Mouse (Mus musculus) midbrain, embryonic 13.5 days (tissue): ENCODE measurements at regions not wholly inside any gene's neighbourhood (a gene's known extent, or its start where the extent isn't known, plus 50 kb on each side); places are given as distances from the start of the nearest gene placed in this dataset.

Experiments
- ATAC-seq: fragments of 200-750 bp; cut with Nextera tagmentation; 2 replicates; pipeline ENCODE4 v1.8.0; 2017; ENCODE audit warnings: mild to moderate bottlenecking, moderate TSS enrichment, moderate library complexity
- H3K27ac ChIP-seq: fragments of 300-500 bp; sonication (generic); 2 replicates; pipeline ENCODE4 v1.5.1; 2015; ENCODE audit warnings: inconsistent platforms, mild to moderate bottlenecking, moderate library complexity
- H3K27me3 ChIP-seq: fragments of 300-500 bp; sonication (generic); 2 replicates; pipeline ENCODE4 v1.6.1; 2015; ENCODE audit warnings: mild to moderate bottlenecking, inconsistent platforms
- H3K36me3 ChIP-seq: fragments of 300-500 bp; sonication (generic); 2 replicates; pipeline ENCODE4 v1.6.1; 2015; ENCODE audit warnings: mild to moderate bottlenecking, inconsistent platforms
- H3K4me1 ChIP-seq: fragments of 300-500 bp; sonication (generic); replicated peaks from 2 replicates; pipeline ENCODE4 v1.6.1; 2015; ENCODE audit warnings: inconsistent platforms
- H3K4me2 ChIP-seq: fragments of 300-500 bp; sonication (generic); replicated peaks from 2 replicates; pipeline ENCODE4 v1.6.1; 2015; ENCODE audit warnings: moderate library complexity, mild to moderate bottlenecking, inconsistent platforms
- H3K4me3 ChIP-seq: fragments of 300-500 bp; sonication (generic); replicated peaks from 2 replicates; pipeline ENCODE4 v1.5.1; 2015; ENCODE audit warnings: mild to moderate bottlenecking, inconsistent platforms
- H3K9ac ChIP-seq: fragments of 300-500 bp; sonication (generic); replicated peaks from 2 replicates; pipeline ENCODE4 v1.6.1; 2015; ENCODE audit warnings: mild to moderate bottlenecking, inconsistent platforms
- H3K9me3 ChIP-seq: fragments of 300-500 bp; sonication (generic); 2 replicates; pipeline ENCODE4 v1.6.1; 2016; ENCODE audit warnings: mild to moderate bottlenecking, inconsistent platforms
- WGBS: fragments of 180-500 bp; shearing (Covaris S2); methylation state at CpG from one replicate; pipeline ENCODE4 v1.1.7; 2015; 5-methylcytosine and 5-hydroxymethylcytosine counted together

DNA sequence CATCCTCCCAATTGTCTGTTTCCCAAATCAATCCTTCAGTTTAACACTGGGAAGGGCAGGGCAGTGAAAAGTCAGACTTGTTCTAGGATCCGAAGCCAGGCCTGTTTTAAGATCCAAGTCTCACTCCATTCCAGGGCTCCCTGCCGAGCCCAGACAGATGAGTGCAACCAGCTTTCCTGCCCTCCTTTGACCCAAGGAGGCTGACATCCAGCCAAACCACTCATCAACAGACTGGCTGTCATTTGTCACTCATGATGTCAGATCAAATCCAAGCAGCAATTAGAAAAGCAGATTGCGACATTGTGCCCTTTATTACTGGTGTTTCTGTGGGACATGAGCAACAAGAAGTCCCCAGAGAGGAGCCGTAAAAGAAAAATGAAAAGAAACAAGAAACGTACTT, 417.9 kb upstream of the Zfp703 start:
- Histone ChIP-seq H3K9ac (no peak overlapping the region), H3K4me1 (no peaks in the 10 kb centered on the region), H3K9me3 (no peaks in the 10 kb centered on the region), H3K27ac (no peak overlapping the region), H3K36me3 (no peaks in the 10 kb centered on the region), H3K27me3 (no peaks in the 10 kb centered on the region), H3K4me2 (no peak overlapping the region), H3K4me3 (no peak overlapping the region)
- ATAC-seq = no peak
- WGBS = 82% methylated on average over 5 of the region's 5 CpGs

- no peak overlapping the region for H3K9ac ChIP-seq
- 92% methylated on average over 2 of the region's 2 CpGs for WGBS
- H3K4me2 ChIP-seq = no peak overlapping the region
- no peak overlapping the region for H3K4me3 ChIP-seq
- no peaks in the 10 kb centered on the region for H3K9me3 ChIP-seq
- no peaks in the 10 kb centered on the region for H3K36me3 ChIP-seq
- no peak for ATAC-seq
- no peaks in the 10 kb centered on the region for H3K4me1 ChIP-seq
- H3K27ac ChIP-seq = no peak overlapping the region
- H3K27me3 ChIP-seq = no peaks in the 10 kb centered on the region
Measured at GRCm38 (mm10) chr8:26563151-26563550, 414.0 kb upstream of the Zfp703 start.

DNA sequence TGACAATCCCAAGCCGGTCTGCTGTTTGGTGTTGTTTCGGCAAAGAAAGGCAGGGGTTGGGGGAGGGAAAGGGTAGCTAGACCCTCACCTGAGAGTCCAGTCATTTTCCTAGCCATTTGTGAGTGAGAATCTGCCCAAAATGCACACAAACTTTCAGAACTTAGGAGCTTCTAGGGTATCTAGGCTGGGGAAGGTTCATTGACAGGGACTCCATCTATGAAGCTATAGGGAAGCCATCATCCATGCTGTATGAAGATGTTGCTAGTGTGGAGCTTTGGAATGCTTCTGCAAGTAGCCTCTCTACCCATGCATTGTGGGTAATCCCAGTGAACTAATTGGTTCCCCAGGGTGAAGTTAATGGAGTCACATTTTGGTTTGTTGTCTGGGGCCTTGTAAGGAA, 412.9 kb upstream of the Zfp703 start:
- H3K27me3 ChIP-seq = no peaks in the 10 kb centered on the region
- H3K4me1 ChIP-seq = no peaks in the 10 kb centered on the region
- no peak overlapping the region for H3K4me3 ChIP-seq
- no peak for ATAC-seq
- no peak overlapping the region for H3K9ac ChIP-seq
- no peaks in the 10 kb centered on the region for H3K36me3 ChIP-seq
- no peak overlapping the region for H3K4me2 ChIP-seq
- H3K27ac ChIP-seq = no peak overlapping the region
- no peaks in the 10 kb centered on the region for H3K9me3 ChIP-seq
- WGBS = 93% methylated on average over 2 of the region's 2 CpGs

DNA sequence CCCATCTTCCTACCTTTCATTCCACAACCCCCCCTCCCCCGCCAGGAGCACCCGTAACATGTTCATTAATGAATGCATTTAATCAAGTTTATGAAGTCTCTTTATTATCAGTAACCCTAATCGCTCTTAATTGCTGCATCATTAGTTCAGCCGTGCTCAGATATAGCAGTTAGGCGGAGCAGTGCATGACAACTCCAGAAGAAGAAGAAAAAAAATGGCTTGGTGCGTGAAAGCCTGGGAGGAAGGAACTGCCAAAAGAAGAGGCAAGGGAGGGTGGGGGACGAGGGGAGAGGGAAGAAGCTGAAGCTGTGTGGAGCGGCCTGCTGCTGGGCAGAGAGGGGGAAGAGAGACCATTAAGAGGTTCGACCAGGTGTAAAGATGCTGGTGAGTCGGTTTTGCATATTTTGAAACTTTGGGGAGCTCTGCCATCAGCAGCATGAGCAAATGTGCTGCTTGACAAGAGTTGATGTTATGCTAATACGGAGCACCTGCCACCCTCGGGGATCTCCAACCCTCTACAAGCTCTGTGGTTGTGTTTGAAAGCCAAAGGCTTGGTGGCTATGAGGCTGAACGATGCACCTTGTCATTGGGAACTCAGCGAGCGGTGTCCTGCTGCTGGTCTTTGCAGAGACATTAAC, 408.6 kb upstream of the Zfp703 start:
- Histone ChIP-seq H3K4me1 (no peaks in the 10 kb centered on the region), H3K9me3 (no peaks in the 10 kb centered on the region), H3K27me3 (no peaks in the 10 kb centered on the region), H3K9ac (no peak overlapping the region), H3K4me2 (no peak overlapping the region), H3K36me3 (no peaks in the 10 kb centered on the region), H3K4me3 (no peak overlapping the region), H3K27ac (no peak overlapping the region)
- WGBS = 81% methylated on average over 15 of the region's 15 CpGs
- no peak for ATAC-seq

GRCm38 (mm10) chr8:26588841-26589240, 388.3 kb upstream of the Zfp703 start:
- ATAC-seq = no peak
- no peaks in the 10 kb centered on the region for H3K27me3 ChIP-seq
- H3K36me3 ChIP-seq = no peaks in the 10 kb centered on the region
- no peak overlapping the region for H3K9ac ChIP-seq
- no peaks in the 10 kb centered on the region for H3K9me3 ChIP-seq
- peaks cover 5% of the 10 kb centered on the region for H3K4me1 ChIP-seq
- no peak overlapping the region for H3K4me3 ChIP-seq
- no peak overlapping the region for H3K27ac ChIP-seq
- no peak overlapping the region for H3K4me2 ChIP-seq
- 67% methylated on average over 1 of the region's 1 CpGs for WGBS

DNA sequence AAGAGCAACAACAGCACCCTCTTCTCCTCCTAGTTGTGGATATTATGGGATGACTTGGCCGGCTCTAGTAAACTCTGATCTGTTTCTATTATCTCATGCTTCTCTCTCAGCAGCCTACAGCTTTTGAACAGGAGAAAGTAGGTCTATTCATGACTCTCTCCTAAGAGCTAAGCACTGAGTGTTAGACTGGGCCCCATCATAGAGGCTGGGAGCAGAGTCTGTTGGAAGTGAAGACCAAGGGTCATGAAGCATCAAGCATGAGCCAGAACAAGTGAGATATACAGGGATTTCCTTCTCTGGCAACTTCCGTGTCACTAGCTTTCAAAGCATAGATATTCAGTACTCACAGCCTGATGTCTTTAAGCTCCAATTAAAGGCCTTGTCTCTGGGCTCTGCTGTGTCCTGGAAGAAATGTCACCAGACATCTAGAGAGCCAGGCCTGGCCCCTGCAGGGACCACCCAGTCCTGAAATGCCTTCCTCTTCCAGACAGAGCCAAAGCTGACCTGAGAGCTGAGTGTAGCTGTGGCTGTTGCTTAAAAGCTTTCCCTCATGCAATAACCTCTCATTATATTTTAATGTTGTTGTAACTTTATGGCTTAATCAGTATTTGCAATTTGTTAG, 386.4 kb upstream of the Zfp703 start:
- Histone ChIP-seq H3K9me3 (no peaks in the 10 kb centered on the region), H3K4me1 (peaks cover 11% of the 10 kb centered on the region), H3K9ac (no peak overlapping the region), H3K4me2 (no peak overlapping the region), H3K4me3 (no peak overlapping the region), H3K27ac (no peak overlapping the region), H3K36me3 (no peaks in the 10 kb centered on the region), H3K27me3 (no peaks in the 10 kb centered on the region)
- WGBS = 80% methylated on average over 2 of the region's 2 CpGs
- ATAC-seq = no peak

DNA sequence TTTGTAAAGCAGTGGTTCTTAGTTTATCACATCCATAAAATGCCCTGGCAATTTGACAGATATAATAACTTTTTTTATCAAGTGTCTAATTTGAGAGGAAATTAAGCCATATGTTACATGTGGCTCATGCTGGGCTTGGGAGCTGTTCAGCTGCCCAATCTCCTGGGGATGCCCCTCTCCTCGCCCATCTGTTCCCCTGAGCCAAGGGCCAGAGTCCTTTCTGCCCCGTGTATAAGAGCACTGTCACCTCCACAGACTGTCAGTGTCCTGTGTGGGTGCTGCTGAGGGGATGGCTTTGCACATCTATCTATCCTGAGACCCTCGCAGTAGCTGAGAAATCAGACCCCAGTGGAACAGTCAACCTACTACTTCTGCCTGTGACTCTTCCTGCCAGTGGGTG, 385.9 kb upstream of the Zfp703 start:
- H3K4me2 ChIP-seq = no peak overlapping the region
- no peaks in the 10 kb centered on the region for H3K27me3 ChIP-seq
- H3K36me3 ChIP-seq = no peaks in the 10 kb centered on the region
- no peak overlapping the region for H3K27ac ChIP-seq
- no peak for ATAC-seq
- H3K9ac ChIP-seq = no peak overlapping the region
- H3K4me1 ChIP-seq = peaks cover 11% of the 10 kb centered on the region
- WGBS = 69% methylated on average over 3 of the region's 3 CpGs
- no peaks in the 10 kb centered on the region for H3K9me3 ChIP-seq
- H3K4me3 ChIP-seq = no peak overlapping the region

DNA sequence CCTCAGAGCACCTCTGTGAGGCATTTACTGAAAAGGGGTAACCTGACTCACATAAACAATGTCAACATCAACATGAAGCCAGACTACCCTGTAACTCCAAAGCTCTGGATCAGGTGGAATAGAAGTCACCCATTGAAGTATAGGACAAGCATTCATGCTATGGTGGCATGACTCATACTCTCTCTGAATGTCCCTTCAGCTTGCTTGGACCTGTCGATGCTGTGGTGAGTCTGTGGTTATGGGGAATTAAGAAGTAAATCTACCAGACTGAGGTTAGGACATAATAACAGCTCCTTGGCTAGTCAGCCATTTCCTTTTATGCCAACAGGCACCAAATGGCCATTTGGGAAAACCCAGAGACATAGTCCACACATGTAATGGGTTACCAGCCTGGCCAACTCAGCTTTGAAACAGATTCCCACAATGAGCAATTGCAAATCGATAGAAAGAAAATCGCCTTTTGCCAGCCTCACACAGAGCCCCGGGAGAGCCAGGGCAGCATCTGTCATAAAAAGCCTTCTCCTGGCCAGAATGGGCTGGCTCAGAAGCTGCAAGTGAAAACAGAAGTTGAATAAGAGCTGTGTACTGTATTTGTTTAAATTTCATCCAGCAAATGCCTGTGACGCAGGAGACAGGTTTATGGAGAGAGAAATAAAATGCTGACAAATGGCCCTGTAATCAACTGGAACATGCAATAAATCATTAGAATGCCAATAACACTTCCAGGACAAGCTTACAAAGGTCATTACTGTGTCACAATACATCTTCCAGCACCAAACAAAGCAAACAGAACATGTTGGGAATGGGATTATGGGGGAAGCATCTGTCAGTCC, 383.4 kb upstream of the Zfp703 start:
- 65% methylated on average over 5 of the region's 5 CpGs for WGBS
- H3K4me1 ChIP-seq = peaks cover 11% of the 10 kb centered on the region
- H3K36me3 ChIP-seq = no peaks in the 10 kb centered on the region
- no peak overlapping the region for H3K9ac ChIP-seq
- no peak overlapping the region for H3K4me2 ChIP-seq
- H3K27ac ChIP-seq = peak overlapping the region; percentile 39; the same call in 1 of the 2 replicates
- H3K27me3 ChIP-seq = no peaks in the 10 kb centered on the region
- H3K4me3 ChIP-seq = no peak overlapping the region
- ATAC-seq = no peak
- no peaks in the 10 kb centered on the region for H3K9me3 ChIP-seq

- Histone ChIP-seq H3K27ac (no peak overlapping the region; the same call in 1 of the 2 replicates), H3K4me1 (peaks cover 11% of the 10 kb centered on the region), H3K9ac (no peak overlapping the region), H3K36me3 (no peaks in the 10 kb centered on the region), H3K27me3 (no peaks in the 10 kb centered on the region), H3K4me2 (no peak overlapping the region), H3K4me3 (no peak overlapping the region), H3K9me3 (no peaks in the 10 kb centered on the region)
- ATAC-seq = no peak
- 76% methylated on average over 11 of the region's 11 CpGs for WGBS
Measured at GRCm38 (mm10) chr8:26594369-26594920, 382.7 kb upstream of the Zfp703 start.

GRCm38 (mm10) chr8:26595431-26596018, 381.6 kb upstream of the Zfp703 start:
- no peaks in the 10 kb centered on the region for H3K9me3 ChIP-seq
- no peaks in the 10 kb centered on the region for H3K27me3 ChIP-seq
- ATAC-seq = no peak
- no peaks in the 10 kb centered on the region for H3K36me3 ChIP-seq
- 76% methylated on average over 13 of the region's 13 CpGs for WGBS
- no peak overlapping the region for H3K9ac ChIP-seq
- no peak overlapping the region for H3K4me3 ChIP-seq
- H3K4me2 ChIP-seq = no peak overlapping the region
- H3K4me1 ChIP-seq = peaks cover 11% of the 10 kb centered on the region
- no peak overlapping the region for H3K27ac ChIP-seq

- H3K9ac ChIP-seq = no peak overlapping the region
- peaks cover 11% of the 10 kb centered on the region for H3K4me1 ChIP-seq
- no peaks in the 10 kb centered on the region for H3K27me3 ChIP-seq
- WGBS = 60% methylated on average over 7 of the region's 7 CpGs
- no peak for ATAC-seq
- no peak overlapping the region for H3K27ac ChIP-seq
- H3K9me3 ChIP-seq = no peaks in the 10 kb centered on the region
- no peak overlapping the region for H3K4me2 ChIP-seq
- no peaks in the 10 kb centered on the region for H3K36me3 ChIP-seq
- H3K4me3 ChIP-seq = no peak overlapping the region
Measured at GRCm38 (mm10) chr8:26596665-26597362, 380.3 kb upstream of the Zfp703 start.
